Mouse (Mus musculus) embryo, embryonic 10.5 days (tissue): ENCODE data around the gene Slc7a6os.
"Not testable (repeated sequence)": the region's sequence is repeated elsewhere in the genome, so short reads cannot be mapped to it uniquely, and the experiment has no call there.

Experiments used
- DNase-seq: peaks from one replicate; pipeline ENCODE4 v3.0.0-alpha.2; 2015; ENCODE audit warnings: low spot score

Gene Slc7a6os

GRCm38 (mm10) chr8:106210821-106211345, at the start of gene Slc7a6os, which contains the start of gene Prmt7:
Slc7a6os (minus strand) TSS chr8:106210935.
Prmt7 (plus strand) TSS chr8:106210936.
- DNase-seq, result peak; percentile 96

- no peak for DNase-seq
These were observed 49.0 kb upstream of the Slc7a6os start for GRCm38 (mm10) chr8:106259579-106260255.

DNA sequence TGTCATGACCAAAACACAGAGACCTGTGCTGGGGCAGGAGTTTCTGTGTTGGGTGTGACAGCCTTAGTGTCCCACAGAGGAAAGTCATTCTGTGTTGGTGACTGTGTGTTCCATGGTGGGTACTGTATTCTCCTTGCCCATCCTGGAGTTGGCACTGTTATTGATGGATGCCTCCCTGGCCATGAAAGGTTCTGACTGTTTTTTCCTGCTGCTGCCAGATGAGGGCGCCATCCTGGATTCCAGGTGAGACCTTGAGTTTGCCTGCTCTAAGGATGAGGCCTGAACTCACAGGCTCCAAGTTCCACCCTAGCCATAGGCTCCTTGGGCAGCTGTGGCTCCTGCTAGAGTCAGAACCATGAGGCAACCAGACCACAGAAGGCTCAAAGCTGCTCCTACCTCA, 47.4 kb upstream of the Slc7a6os start:
- DNase-seq, result peak; percentile 7

GRCm38 (mm10) chr8:106250186-106250585, 39.5 kb upstream of the Slc7a6os start:
- DNase-seq, result no peak

GRCm38 (mm10) chr8:106237106-106237505, 26.4 kb upstream of the Slc7a6os start:
- DNase-seq, result no peak

DNA sequence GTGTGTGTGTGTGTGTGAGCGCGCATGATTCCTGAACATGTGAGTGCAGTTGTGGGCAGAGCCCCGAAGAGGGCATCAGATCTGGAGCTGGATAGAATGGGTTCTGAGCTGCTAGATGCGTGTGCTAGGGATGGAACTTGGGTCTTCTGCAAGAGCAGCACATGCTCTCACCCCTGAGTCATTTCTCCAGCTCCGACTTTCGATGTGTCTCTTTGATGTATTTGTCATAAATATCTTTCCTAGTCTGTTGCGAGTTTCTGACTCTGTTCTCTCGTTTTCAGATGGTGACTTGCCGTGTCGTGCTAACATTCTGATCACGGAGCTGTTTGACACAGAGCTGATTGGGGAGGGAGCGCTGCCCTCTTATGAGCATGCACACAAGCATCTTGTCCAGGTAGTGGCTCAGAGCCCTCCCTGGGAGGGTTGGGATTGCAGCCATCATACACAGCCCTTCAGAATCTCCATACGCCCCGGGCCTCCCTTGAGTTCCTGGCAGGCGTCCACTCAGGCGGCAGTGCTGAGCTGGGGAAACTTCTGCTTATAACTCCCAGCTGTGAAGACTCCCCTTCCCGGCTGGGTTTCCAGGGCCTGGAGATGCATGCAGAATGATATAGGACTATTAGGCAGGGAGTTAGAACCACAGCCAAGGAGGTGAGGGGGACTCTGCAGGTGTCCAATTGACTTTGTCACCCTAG, 24.0 kb upstream of the Slc7a6os start:
- no peak for DNase-seq

- no peak for DNase-seq
These were observed 22.0 kb upstream of the Slc7a6os start for GRCm38 (mm10) chr8:106232751-106233150.

GRCm38 (mm10) chr8:106231536-106231935, 20.8 kb upstream of the Slc7a6os start:
- DNase-seq, result no peak

DNA sequence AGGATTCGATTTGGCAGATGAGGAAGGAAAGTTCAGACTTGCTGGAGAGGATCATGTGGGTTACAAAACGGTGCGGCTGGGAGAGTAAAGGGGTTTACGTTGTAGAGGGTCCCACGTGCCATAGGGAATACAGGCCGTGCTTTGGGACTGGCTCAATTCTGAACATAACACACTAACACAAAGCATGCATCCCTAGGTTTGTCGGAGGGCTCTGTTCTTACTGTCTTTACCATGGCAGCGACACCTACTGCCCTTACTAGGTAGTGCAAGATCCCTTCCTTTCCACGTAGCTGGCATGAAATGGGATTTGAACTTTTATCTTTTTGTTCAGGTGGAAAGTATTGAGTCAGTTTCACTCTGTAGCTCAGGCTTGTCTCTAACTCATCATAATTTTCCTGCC, 15.9 kb upstream of the Slc7a6os start:
- peak; percentile 79 for DNase-seq

GRCm38 (mm10) chr8:106219620-106220019, 8.9 kb upstream of the Slc7a6os start:
- DNase-seq, result no peak

- no peak for DNase-seq
These were observed 3.2 kb upstream of the Slc7a6os start for GRCm38 (mm10) chr8:106213959-106214358.

DNA sequence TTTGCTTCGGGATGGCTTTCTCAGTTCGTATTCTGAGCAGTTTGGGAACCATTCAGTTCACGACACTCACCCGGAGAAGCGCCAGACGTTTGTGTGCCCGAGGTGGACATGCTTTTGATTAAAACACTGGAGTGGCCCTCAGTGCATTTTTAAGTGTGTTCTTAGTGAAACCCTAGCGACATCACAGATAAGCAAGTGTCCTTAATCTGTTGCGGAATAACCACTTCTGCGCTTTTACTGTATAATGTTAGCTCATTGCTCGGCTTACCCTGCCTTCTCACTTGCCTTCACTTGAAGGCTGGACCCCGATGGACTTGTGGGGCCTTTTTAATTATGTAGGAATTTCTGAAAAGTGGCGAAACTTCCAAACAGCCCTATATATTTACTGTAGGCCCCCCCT, 686 bp upstream of the Slc7a6os start:
- no peak for DNase-seq

DNA sequence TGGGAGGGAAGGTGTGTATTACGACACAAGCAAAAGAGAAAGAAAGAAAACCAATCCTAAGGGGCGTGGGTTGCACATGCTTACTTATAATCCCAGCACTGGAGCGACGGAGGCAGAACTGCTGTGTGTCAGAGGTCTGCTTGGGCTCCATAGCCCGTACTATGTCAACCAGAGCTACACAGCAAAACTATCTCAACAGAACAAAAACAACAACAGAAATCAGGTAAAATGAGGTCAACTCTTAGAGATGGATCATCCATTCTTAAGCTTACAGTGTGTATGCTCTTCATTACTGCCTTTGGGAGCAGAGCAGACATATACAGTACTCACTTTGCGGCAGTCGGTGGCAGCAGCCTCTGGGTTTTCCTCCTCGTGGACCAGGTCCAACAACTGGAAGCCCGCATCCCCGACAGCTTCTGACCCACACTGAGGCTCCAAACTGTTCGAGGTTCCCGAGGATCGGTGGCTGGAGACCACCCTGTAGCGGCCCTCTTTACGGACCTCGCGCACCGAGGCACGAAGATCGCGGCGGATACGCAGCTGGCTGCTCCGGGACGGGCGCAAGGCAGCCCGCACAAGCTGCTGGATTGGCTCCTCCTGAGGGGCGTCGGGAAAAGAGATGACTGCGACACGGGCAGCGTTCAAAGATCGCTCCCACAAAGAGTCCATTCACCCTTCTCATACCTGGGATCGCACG, 552 bp downstream of the Slc7a6os start:
- peak; percentile 43 for DNase-seq

- not testable (repeated sequence) for DNase-seq
These were observed 11.1 kb downstream of the Slc7a6os start for GRCm38 (mm10) chr8:106199596-106199995.

GRCm38 (mm10) chr8:106198741-106199140, 12.0 kb downstream of the Slc7a6os start:
- peak; percentile 72 for DNase-seq

DNA sequence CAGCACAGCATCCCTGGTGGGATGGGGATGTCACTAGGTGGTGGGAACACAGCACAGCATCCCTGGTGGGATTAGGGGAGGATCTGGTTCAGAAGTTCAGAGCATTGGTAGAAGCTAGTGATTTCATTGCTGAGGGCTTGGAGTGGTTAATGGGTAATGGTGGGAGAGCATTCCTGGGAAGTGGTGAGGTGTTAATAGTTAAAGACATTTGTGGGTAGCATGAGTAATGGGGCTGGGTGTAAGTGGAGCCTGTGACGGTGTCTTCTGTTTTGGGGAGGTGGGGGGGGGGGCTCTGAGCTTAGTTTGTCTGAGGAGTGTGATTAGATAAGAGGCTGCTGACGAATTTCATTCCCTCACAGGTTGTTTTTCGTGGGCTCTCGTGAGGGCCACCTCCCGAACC, 16.7 kb downstream of the Slc7a6os start:
- no peak for DNase-seq

- no peak for DNase-seq
These were observed 17.6 kb downstream of the Slc7a6os start for GRCm38 (mm10) chr8:106193162-106193561.

GRCm38 (mm10) chr8:106191639-106192038, 19.1 kb downstream of the Slc7a6os start:
- no peak for DNase-seq

DNA sequence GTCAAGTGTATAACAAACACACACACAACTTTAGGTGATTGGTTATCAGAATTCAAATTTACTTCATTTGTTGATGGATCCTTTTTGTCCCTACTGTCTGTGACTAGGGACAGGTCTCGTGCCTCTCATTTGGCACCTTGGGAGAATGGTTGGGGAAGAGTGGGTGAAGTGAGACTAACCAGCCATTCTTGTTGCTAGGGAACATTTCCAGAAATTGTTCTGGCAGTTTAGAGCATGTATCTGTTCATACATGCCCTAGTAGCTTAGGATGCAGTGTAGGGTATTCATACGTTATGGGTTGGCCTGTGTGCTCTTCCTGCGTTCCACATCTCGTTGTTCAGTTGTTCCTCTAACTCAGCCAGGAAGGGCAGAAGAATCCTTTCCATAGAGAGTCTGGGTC, 21.6 kb downstream of the Slc7a6os start:
- DNase-seq, result no peak

- no peak for DNase-seq
These were observed 24.3 kb downstream of the Slc7a6os start for GRCm38 (mm10) chr8:106186394-106186793.

DNA sequence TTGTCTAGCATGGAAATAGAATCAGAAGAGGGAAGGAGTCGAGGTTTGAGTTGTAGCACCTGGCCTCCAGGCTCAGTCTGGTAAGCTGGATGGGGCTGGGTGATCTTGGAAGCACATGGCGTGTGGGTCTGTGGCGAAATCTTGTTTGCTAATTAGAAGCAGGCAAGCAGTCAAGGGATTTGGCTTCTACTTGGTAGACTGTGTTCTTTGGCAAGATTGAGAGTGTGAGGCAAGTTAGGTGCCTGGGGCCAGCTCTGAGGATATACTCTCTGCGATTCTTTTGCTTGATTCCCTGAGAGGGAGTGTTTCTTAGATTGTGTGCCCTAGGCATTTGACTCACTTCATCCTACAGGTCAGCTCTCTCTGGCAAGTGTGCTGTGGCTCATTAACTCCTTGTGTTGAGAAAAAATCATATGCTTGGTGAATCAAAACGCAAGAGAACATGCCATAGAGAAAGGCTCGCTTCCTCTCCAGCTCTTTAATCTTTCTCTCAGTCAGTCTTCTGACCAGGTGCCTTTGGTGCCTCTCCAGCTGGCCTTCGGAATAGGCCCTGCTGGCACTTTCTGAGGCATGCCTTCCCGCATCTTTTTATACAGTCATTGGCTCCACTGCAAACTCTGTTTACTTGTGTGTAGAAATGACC, 25.0 kb downstream of the Slc7a6os start:
- DNase-seq, result no peak

DNA sequence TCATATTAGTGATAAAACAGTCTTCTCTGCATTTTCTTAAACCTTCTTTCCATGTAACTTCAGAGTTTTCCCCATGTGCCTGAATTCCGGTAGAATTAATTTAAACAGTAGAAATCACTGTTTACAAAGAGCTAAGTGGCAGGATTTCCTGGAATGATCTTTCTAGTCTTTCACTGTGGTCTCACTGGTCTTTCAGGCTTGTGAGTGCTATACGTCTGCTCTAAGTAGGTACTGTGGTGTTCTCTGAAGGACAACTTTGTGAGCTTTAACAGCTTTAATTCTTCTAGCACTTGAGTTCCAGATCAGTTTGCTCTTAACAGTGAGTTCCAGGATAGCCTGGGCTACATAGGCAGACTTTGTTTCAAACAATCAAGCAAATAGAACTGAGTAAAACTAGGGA, 32.3 kb downstream of the Slc7a6os start:
- no peak for DNase-seq
